Mouse (Mus musculus): ENCODE measurements around the gene Ptms.

Gene Ptms

GRCm38 (mm10) chr6:124925941-124926340 lies 6.0 kb upstream of the Ptms start:
- peak in 1 of 2 experiments; percentile 64 for DNase-seq

GRCm38 (mm10) chr6:124925173-124925793 lies 5.4 kb upstream of the Ptms start:
- DNase-seq: peak in 1 of 2 experiments; percentile 70

DNA sequence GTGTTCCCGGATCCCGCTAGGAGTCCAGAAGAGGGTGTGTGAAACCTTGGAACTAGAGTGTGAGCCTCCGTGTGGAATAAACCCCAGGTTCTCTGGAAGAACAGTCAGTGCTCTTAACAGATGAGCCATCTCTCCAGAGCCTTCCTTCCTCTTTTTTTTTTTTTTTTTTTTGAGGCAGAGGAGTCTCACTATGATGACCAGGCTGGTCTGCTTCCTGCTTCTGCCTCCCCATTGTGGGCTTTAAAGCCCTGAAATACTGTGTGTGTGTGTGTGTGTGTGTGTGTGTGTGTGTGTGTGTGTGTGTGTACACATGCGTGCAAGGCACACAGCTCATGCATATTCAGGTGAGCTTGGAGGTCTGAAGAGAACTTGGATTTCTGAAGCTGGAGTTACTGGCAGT lies 1.6 kb upstream of the Ptms start:
- DNase-seq: no peak

GRCm38 (mm10) chr6:124920318-124921085 lies 599 bp upstream of the Ptms start:
- DNase-seq: no peak

DNA sequence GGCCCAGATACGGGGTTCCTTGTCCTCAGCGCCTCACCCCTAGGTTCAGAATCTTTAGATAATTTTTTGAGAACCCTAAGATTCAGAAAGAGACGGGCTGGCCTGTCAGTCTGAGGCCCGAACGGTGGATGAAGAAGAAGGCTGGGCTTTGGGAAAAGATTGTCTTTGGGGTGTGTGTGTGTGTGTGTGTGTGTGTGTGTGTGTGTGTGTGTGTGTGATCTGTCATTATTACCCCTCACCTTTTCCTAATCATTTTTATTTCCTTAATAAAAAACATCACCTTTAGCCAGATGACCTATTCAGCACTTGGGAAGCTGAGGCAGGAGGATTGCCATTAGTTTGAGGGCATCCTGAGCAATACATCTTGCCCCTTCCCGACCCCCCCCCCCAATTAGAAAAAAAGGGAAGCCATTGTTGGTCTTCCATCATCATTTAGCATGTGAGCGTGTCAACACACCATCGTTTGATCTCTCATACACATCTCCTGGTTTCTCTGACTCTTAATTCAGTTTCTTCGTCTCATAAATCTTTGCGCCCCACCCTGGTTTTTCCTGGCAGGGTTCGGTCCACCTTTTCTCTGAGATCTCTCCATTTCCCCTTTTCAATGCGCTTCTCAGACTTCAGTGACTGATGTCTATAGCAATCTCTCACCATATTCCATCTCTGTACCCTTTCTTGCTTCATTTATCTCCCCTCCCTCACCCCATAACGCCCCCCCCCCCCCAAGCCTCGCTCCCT lies 844 bp downstream of the Ptms start:
- DNase-seq: no peak

- DNase-seq: no peak
Measured at GRCm38 (mm10) chr6:124918331-124918690, 1.6 kb downstream of the Ptms start.

GRCm38 (mm10) chr6:124917518-124918330 lies 2.2 kb downstream of the Ptms start:
- peak; percentile 91 to 94 for DNase-seq

- DNase-seq: peak; percentile 95 to 97
Measured at GRCm38 (mm10) chr6:124916695-124917517, 3.0 kb downstream of the Ptms start.

GRCm38 (mm10) chr6:124915942-124916694 lies 3.8 kb downstream of the Ptms start:
- peak in 1 of 2 experiments; percentile 63 for DNase-seq

- DNase-seq: peak; percentile 63 to 74
Measured at GRCm38 (mm10) chr6:124915160-124915941, 4.6 kb downstream of the Ptms start.

DNA sequence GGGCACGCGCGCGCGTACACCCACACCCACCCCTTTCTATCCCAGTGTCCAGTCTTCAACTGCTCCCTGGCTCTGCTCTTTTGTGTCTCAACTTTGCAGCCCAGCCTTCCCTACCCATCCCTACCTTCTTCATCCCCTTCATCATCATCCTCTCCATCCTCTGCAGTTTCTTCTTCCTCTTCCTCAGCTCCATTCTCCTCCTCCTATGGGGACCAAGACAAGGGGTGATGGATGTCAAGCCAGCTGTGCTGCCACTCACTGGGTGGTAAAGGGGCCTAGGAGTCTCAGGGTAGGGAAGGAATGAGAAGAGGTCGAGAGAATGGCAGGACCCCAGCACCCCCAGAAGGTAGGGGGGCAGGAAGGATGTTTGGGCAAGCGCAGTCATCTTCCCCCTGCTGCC lies 5.4 kb downstream of the Ptms start:
- DNase-seq: no peak

GRCm38 (mm10) chr6:124913721-124914285 lies 6.1 kb downstream of the Ptms start:
- no peak for DNase-seq

GRCm38 (mm10) chr6:124913214-124913613 lies 6.7 kb downstream of the Ptms start:
- no peak for DNase-seq

DNA sequence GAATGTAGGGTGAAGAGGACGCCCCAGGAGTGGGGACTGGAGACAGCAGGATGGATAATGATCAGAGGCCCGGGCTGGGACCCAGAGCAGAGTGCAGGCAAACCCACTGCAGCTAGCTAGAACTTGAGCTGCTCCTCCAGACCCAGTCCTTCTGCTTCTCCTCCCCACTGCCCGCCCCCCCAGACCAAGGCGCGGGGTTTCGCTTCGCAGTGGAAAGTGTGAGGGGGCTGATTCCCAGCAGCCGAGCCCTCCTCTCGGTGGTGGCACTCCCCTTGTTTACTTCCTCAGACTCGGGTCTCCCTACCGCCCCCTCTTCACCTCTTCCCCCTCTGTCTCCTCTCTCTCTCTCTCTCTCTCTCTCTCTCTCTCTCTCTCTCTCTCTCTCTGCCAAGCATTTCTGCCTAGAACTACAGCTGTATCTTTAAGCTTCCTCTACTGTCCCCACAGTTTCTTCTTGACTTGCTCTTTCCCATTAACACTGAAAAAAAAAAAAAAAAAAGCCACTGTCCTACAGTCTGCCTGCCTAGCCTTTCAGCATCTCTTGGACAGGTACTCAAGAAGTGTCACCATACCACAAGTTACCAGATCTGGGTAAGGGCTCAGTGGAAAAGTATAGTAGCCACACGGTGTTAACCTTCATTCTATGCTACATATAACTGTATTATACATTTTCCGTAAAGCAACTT lies 8.2 kb downstream of the Ptms start, which contains the start of gene Lag3:
Gene Lag3, minus strand, starts transcription at position 173 of the 686 bp plus-strand sequence.
- DNase-seq: peak in 1 of 2 experiments; percentile 54

GRCm38 (mm10) chr6:124910032-124910431 lies 9.9 kb downstream of the Ptms start:
- DNase-seq: peak in 1 of 2 experiments; percentile 62

DNA sequence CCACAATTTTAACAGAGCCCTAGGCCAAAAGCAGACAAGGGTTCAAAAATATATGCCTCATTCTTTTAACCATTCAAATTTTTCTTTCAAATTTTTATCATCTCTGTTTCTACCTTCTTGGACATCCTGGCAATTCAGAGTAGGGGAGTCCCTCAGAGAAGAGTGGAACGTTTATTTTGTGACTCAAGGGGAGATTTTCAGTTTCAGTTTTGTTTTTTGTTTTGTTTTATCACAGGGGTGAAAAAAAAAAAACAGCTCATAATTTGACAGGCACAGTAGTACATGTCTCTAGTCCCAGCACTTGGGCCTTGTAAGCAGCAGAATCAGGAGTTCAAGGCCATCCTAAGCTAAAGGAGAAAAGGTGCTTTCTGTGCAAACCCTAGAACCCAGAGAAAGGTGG lies 12.1 kb downstream of the Ptms start:
- DNase-seq: no peak

DNA sequence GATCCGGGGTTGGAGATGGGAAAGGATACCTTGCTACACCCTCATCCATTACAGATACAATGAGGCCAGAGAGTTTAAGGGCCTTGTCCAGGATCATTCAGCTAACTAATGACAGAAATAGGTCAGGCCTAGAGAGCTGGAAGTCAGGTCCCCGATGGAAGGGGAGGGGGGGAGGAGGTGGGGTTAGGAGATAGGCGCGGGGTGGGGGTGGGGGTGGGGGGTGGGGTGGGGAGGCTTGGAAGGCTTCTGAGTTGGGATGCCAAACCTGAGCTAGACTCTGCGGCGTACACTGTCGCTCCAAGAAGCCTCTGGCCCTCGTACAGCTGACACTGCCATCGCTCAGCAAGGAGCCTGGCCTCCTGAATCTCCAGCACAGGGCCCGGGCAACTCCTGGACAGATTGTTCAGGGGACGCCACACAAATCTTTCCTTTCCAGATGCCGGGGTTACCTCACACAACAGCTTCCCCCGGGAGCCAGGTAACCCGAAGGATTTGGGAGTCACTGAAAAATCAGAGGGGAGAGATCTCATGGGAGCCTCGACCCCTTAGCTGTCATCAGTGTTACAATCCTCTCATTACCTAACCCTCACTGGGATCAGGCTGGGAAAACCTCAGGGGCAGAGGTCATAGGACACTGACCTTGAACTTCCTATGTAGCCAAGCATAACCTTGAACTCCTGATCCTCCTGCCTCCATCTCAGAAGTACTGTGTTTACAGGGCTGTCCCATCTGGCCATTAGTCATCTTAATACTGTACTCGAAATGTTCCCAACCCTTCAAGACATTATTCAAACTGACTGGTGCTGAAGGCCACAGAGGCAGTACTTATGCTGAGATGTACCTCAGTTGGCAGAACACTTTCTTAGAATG lies 14.7 kb downstream of the Ptms start:
- peak in 1 of 2 experiments; percentile 28 for DNase-seq
